Mouse (Mus musculus) embryonic fibroblast, embryonic 13.5 days (primary cell): ENCODE results near the gene Dzank1. TPM values are rescaled to one million over a fixed set of nuclear protein-coding genes. Genes with fewer than 3 reads are reported as not detected.

ENCODE experiments used
- H3K27ac ChIP-seq: 2 replicates; pipeline ENCODE4 v1.5.1; 2012; ENCODE audit warnings: low read length, control low read depth, inconsistent platforms; ENCODE audit not compliant: insufficient read depth
- H3K4me1 ChIP-seq: 2 replicates; pipeline ENCODE4 v1.6.1; 2011; ENCODE audit warnings: low read length; ENCODE audit not compliant: control insufficient read depth, insufficient read depth
- H3K4me3 ChIP-seq: 2 replicates; pipeline ENCODE4 v1.5.1; 2011; ENCODE audit warnings: mild to moderate bottlenecking, control low read depth, low read length; ENCODE audit not compliant: insufficient read depth
- CTCF ChIP-seq: IDR thresholded peaks from 2 replicates; pipeline ENCODE4 v1.5.1; 2011; ENCODE audit warnings: mild to moderate bottlenecking, control low read depth, low read length, moderate library complexity, borderline replicate concordance; ENCODE audit not compliant: insufficient read depth
- POLR2A ChIP-seq: IDR thresholded peaks from 2 replicates; pipeline ENCODE4 v1.6.1; 2011; ENCODE audit warnings: low read depth, mild to moderate bottlenecking, control low read depth, low read length, moderate library complexity
- polyA plus RNA-seq: library from polyadenylated mRNA; stranded (reverse); fragments of >200 nt; gene quantifications from 2 replicates; pipeline ENCODE4 v1.2.4, GENCODE M21; 2011; ENCODE audit warnings: low read depth; ENCODE audit not compliant: missing spikeins, insufficient read length

Gene Dzank1
- polyA plus RNA-seq = 0.23 and 0.77 TPM in 2 replicates

DNA sequence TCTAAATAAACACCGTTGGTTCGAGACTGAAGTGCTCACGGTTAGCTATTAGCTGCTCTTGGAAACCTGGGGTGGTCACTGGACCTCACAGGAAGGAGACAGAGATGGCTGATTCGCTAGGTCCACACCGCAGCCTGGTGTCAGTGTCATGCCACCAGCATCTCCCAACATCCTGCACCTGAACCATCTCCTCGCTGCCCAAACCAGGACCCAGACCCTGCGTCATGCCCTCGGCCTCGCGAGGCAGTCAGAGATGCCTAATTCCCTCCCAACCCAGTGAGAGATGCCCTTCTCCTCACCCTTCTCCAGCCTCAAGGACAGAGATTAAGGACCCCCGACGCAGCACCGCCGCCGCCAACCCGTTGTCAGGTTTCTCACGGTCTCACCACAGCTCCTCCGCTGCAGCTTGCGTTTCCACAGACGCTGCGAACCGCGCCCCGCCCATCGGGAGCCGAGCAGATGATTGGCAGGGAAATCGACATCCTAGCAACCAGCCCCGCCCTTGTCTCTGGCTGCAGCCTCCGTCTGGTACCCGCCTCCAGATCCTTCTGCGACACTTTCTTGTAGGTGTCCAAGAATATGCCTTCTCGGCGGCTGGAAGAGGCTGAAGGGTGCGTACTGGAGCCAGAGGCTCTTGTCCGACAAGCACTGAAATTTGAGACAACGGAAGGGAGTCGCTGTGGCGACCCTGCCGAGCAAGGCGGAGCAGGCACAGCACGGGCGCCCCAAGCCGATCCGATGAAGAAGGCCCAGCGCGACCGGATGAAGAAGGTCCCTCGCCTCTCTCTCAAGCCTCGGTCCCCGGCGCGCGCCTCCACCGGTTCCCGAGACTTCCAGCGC, at the start of gene Dzank1, which contains the start of gene Polr3f:
Gene Dzank1 (minus strand): TSS at position 434 of the 840 bp plus-strand sequence.
Gene Polr3f (plus strand): TSS at position 738 of the 840 bp plus-strand sequence.
- H3K27ac ChIP-seq = peak within 1 kb of the TSS; percentile 78
- TF ChIP-seq CTCF = no peak
- TF ChIP-seq POLR2A = peak; percentile 61
- H3K4me3 ChIP-seq = peak within 1 kb of the TSS; percentile 89
- peaks cover 6% of the 10 kb centered on the region; the same call in 1 of the 2 replicates for H3K4me1 ChIP-seq

- H3K4me1 ChIP-seq = peaks cover 5% of the 10 kb centered on the region; the same call in 1 of the 2 replicates
- H3K27ac ChIP-seq = peak within 1 kb of the TSS; percentile 94
- H3K4me3 ChIP-seq = peak within 1 kb of the TSS; percentile 86
- TF ChIP-seq POLR2A (peak; percentile 93), CTCF (no peak)
Measured at GRCm38 (mm10) chr2:144555820-144556552, 28.8 kb upstream of the Dzank1 start, which contains the start of gene Sec23b. Gene Sec23b (plus strand): TSS chr2:144556229.

GRCm38 (mm10) chr2:144555286-144555819, 28.1 kb upstream of the Dzank1 start:
- peaks cover 5% of the 10 kb centered on the region; the same call in 1 of the 2 replicates for H3K4me1 ChIP-seq
- peak overlapping the region; percentile 86 for H3K4me3 ChIP-seq
- TF ChIP-seq CTCF (no peak), POLR2A (no peak; the same call in 1 of the 2 replicates)
- H3K27ac ChIP-seq = peak overlapping the region; percentile 94

DNA sequence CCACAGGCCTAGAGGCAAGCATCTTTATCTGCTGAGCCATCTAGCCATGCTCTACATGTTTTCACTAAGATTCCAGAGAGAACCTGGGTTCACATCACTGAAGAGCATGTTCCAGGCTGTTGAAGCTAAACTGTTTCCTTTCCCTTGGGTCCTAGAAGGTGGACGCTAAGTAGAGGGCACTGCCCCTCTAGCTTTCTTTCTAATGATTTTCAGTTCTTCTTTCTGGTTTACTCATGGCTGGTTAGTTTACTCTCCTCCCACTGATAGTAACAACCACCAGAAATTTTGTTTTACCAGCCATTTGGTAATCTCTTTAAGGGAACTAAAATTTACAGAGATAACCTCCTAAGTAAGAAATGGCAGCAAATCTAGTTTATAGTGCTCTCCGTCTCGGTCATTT, 26.7 kb upstream of the Dzank1 start:
- TF ChIP-seq CTCF (no peak), POLR2A (no peak)
- H3K4me3 ChIP-seq = no peak overlapping the region

DNA sequence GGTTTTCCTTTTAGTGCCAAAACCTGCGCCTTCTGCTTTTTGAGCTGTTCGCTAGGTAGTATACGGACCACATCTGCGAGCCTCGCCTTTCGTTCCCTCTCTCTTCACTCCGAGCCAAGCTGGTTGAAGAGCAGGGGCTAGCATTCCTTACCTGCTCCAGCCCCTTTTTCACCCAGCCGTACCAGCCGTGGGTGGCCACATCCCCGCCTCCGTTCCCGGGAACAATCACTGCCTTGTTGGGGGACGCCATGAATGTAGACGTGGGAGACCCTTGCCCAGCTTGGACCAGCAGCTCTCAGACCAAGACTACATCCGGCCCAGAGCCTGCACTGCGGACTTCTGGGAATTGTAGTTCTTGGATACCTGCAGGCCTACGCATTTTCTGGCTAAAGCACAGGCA, 23.3 kb upstream of the Dzank1 start, which contains the start of gene Rbbp9:
Gene Rbbp9 (minus strand): TSS at position 341 of the 400 bp plus-strand sequence.
- Histone ChIP-seq H3K4me1 (no peaks in the 10 kb centered on the region), H3K27ac (no peak within 1 kb of the TSS), H3K4me3 (peak within 1 kb of the TSS; percentile 94)
- TF ChIP-seq CTCF = no peak
- TF ChIP-seq POLR2A = peak; percentile 90

More for the DNA sequence above, 26.7 kb upstream of the Dzank1 start:
- no peak overlapping the region for H3K27ac ChIP-seq
- H3K4me1 ChIP-seq = peaks cover 5% of the 10 kb centered on the region; the same call in 1 of the 2 replicates

DNA sequence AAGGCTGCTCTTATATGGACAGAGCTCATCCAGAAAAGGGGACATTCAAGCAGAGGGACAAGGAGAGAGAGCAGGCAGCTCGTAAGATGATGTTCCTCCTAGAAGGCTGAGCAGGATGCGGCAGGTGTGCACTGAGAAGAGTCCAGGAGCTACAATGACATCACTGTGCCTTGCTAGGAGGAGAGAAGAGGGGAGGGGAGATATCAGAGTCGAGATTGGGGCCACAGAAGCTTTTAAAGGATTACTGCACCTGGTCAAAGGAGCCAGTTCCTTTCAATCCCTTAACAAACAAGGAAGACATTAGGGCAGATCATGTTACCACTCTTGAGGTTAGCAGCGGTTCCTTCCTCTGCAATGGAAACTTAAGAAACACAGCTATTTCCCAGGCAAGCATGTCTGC, 20.3 kb upstream of the Dzank1 start:
- no peak for TF ChIP-seq CTCF
- TF ChIP-seq POLR2A = no peak
- Histone ChIP-seq H3K27ac (no peak overlapping the region), H3K4me3 (no peak overlapping the region), H3K4me1 (no peaks in the 10 kb centered on the region)

- H3K4me1 ChIP-seq = no peaks in the 10 kb centered on the region
- no peak overlapping the region for H3K27ac ChIP-seq
- H3K4me3 ChIP-seq = no peak overlapping the region
- TF ChIP-seq CTCF = no peak
- TF ChIP-seq POLR2A = no peak
Measured at GRCm38 (mm10) chr2:144545481-144545880, 18.3 kb upstream of the Dzank1 start.

- Histone ChIP-seq H3K4me3 (no peak overlapping the region), H3K4me1 (no peaks in the 10 kb centered on the region), H3K27ac (no peak overlapping the region)
- TF ChIP-seq POLR2A = no peak
- TF ChIP-seq CTCF = no peak
Measured at GRCm38 (mm10) chr2:144545061-144545460, 17.8 kb upstream of the Dzank1 start.

DNA sequence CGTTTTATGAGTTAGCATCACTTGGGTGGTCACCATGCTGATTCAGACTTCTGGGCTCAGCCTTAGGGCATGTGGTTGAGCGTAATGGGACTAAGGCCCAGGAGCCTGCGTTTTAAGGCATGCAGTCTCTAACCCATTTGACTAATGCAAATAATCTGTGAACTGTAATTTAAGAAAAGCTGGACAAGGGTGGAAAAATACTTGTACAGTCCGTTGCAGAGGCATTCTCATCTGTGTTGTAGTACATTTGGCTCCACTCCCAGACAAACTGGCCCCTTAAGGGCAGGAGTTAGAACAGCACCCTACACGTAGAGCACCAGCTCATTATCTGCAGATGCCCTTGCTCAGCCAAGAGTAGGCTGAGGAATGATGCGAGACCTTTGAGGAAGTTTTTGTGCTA, 17.4 kb upstream of the Dzank1 start:
- H3K27ac ChIP-seq = no peak overlapping the region
- H3K4me3 ChIP-seq = no peak overlapping the region
- H3K4me1 ChIP-seq = no peaks in the 10 kb centered on the region
- TF ChIP-seq CTCF (no peak), POLR2A (no peak)

GRCm38 (mm10) chr2:144543670-144544069, 16.5 kb upstream of the Dzank1 start:
- H3K27ac ChIP-seq = no peak overlapping the region
- H3K4me1 ChIP-seq = no peaks in the 10 kb centered on the region
- no peak overlapping the region for H3K4me3 ChIP-seq
- TF ChIP-seq CTCF = no peak
- no peak for TF ChIP-seq POLR2A
